Mouse (Mus musculus) left cerebral cortex, adult 18-20 months (tissue): ENCODE data around the gene Cdc5l. TPM values are rescaled to one million over a fixed set of nuclear protein-coding genes. Genes with fewer than 3 reads are reported as not detected.
A peak's percentile ranks its signal among the peaks of the same experiment; 100 is the strongest.

ENCODE experiments used
- DNase-seq, 2 experiments: peaks; one replicate each; pipeline ENCODE4 v3.0.0; 2021 to 2022; ENCODE audit warnings: low spot score in 2 of 2, mixed read lengths in 1 of 2
- total RNA-seq, 2 experiments: library from RNA; stranded (reverse); gene quantifications; 2 replicates each; pipeline ENCODE4 v1.2.3; 2021

Gene Cdc5l
- total RNA-seq, 2 experiments from 2014 or later: 60.8 to 61.4 TPM

DNA sequence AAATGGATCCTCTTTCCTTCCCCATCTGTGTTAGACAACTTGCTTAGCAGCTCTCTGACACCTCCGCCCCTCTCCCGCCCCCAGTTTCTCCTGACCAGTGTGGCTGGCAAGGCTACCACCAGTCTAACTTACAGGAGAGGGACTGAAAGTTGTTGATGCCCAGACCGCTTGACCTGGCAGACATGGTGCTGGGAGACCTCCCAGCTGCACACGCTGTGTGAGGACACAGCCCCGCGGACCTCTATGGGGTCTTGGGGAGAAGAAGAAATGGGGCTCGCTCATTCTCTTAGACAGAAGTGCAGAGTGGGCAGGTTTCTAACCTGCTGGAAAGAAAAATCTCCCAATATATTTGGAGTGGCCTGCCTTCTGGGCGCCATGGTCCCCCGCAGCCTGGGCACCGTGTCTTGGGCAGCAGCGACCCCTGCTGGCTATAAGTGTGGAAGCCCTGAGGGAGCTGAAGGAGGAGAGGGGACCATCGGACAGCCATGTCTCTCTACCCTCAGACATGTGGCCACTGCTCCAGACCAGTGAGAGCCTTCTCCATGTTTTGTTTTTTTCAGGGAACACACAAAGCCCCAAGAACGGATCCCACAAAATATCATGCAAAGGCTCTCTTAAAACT is 59.4 kb downstream of the Cdc5l start:
- peak; percentile 83 to 89 for DNase-seq

DNA sequence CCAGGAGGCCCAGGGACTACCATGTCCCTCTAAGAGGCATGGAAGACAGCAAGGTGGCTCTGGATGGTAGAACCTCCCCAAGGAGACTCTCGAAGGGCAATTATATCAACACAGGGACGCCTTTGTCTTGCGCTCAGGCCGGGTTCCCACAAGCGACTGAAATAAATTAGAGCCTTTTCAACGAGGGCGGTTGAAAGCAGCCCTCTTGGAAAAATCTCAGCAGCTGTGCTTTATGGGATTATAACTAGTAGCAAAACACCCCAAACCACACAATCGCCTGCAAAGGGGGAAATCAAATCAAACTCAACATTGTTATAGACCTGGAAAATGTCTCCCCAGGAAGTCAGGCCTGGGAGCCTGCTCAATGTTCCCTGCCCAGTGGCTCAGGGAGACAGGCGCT is 62.5 kb downstream of the Cdc5l start:
- DNase-seq: no peak

GRCm38 (mm10) chr17:45370535-45370934 is 63.0 kb downstream of the Cdc5l start:
- no peak for DNase-seq

DNA sequence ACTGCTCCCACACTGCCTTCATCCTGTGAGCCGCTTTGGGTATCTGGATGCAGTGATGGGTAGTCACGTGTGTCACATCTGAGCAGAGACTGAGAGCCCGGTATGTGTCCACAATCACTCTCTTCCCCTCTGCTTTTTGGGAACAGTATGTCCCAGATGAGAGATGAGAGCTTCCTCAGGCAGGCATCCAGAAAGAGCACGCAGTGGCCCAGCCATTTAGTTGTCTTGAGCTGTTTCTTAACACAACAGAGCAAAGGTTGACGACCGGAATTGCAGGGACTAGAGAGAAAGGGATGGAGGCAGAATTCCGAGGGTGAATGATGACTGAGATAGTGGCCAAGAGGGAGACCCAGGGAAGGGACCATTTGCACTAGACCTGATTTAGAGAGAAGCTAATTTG is 68.7 kb downstream of the Cdc5l start:
- DNase-seq: no peak

DNA sequence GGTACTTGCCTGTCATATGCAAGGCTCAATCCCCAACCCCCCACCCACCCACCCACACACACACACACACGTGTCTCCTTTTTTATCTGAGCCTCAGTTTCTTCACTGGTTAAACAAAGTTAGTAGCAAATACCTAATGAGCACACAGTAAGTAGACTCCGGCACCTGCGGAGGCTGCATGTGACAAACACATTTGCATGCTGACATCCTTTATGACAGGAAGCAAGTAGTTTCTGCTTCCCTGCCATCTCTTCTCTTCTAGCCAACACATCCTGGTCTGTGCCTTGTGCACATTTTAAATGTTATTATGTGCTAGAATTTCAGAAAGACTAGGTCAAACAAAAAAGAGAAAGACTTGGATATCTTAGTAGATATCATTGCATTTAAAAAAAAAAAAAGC is 72.6 kb downstream of the Cdc5l start:
- DNase-seq: no peak

- peak; percentile 23 to 33 for DNase-seq
Measured at GRCm38 (mm10) chr17:45359443-45359842, 74.1 kb downstream of the Cdc5l start.

- no peak for DNase-seq
Measured at GRCm38 (mm10) chr17:45356431-45356830, 77.1 kb downstream of the Cdc5l start.

GRCm38 (mm10) chr17:45347951-45348350 is 85.6 kb downstream of the Cdc5l start:
- DNase-seq: no peak

Other genes starting within 250 kb of the Cdc5l start
- gene Spats1, start 41.7 kb upstream of the Cdc5l start, total RNA-seq: 1 to 10 TPM; 4.7 to 6.2 TPM
- gene Aars2, start 73.1 kb upstream of the Cdc5l start, total RNA-seq: 10 to 100 TPM; 24.1 to 25.6 TPM
- 1 to 10 TPM in 1 of 2 experiments, under 1 TPM in 1; 0.94 to 1.4 TPM for gene Tcte1, start 89.7 kb upstream of the Cdc5l start, total RNA-seq
- gene Tmem151b, start 115.9 kb upstream of the Cdc5l start, total RNA-seq: 100 to 1,000 TPM; 129 to 136 TPM
- 1 to 10 TPM; 1.8 to 2.8 TPM for gene Nfkbie, start 122.0 kb upstream of the Cdc5l start, total RNA-seq
- gene Slc35b2, start 130.1 kb upstream of the Cdc5l start, total RNA-seq: 10 to 100 TPM; 26.0 to 30.0 TPM
- 1,000 to 10,000 TPM; 1,506 to 1,598 TPM for gene Hsp90ab1, start 139.5 kb upstream of the Cdc5l start, total RNA-seq
- 10 to 100 TPM; 21.7 to 28.0 TPM for gene Slc29a1, start 165.9 kb upstream of the Cdc5l start, total RNA-seq
- gene Mymx, start 168.4 kb upstream of the Cdc5l start, total RNA-seq: not detected
- under 1 TPM; 0.33 to 0.91 TPM for gene Capn11, start 225.6 kb upstream of the Cdc5l start, total RNA-seq